Mouse (Mus musculus): Measurements from ENCODE around the gene 1110008L16Rik. TPM values are rescaled to one million over a fixed set of nuclear protein-coding genes. Genes with fewer than 3 reads are reported as not detected.
A peak's percentile ranks its signal among the peaks of the same experiment; 100 is the strongest.

The 1110008L16Rik gene
- polyA plus RNA-seq, 1 experiment from 2014 or later, result 12.1 TPM

DNA sequence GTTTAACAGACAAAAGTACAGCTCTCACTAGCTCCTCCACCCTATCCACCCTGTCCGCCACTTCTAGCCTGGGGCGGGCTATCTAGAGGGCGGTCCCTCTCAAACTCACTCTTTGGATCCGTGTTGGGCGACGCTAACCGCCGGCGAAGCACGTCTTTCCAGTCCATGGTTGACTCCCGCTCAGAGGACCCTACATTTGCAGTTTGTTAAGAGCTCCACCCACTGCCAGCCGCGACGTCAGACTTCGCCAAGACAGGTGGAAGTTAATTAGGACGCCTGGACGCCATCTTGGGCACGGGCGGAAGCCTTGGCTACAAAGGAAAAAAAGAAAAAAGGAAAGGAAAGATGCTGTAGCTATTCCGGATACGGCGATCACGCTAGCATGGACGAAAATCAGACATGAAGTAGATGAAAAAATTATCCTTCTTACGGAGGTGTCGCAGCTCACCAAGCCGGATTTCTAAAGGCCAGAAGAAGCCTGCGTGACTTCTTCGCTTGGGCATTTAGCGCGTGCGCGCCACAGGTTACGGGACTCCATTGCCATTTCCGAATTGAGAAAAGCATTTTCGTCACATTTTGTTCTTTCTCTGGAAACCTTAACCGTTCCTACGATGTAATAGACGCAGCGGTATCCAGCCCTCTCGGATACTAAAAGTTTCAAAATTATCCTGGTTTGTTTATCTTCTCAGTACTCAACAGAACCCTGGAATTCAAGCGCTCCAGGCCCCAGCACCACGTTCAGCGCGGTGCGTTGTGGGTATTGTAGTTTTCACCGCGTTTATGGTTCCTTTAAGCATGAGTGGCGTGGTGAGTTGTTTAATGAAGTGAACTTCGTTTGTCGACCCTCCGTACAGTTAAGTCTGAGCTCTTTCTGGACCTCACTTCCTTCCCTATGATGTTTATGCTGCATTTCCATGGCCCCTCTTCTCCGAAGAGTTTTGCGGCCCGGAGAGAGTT is 3.4 kb downstream of the 1110008L16Rik start, which contains the start of gene Ppp2r3c:
Ppp2r3c (minus strand) TSS at position 514 of the 957 bp plus-strand sequence.
- H3K9me3 ChIP-seq (replicated peaks; ENCODE audit: control insufficient read depth, low read length), result no peaks in the 10 kb centered on the region
- peaks cover 14% of the 10 kb centered on the region for H3K36me3 ChIP-seq (ENCODE audit: control insufficient read depth, insufficient read depth, low read length)
- WGBS, result under 1% methylated on average over 55 of the region's 55 CpGs
- DNase-seq (ENCODE audit: low spot score) (peak; percentile 98), ATAC-seq (peak; percentile 96)
- peak within 1 kb of the TSS; percentile 79 for H3K9ac ChIP-seq (ENCODE audit: low read length)
- peak within 1 kb of the TSS; percentile 74 for H3K4me2 ChIP-seq (ENCODE audit: low read length)
- H3K27me3 ChIP-seq (replicated peaks; ENCODE audit: control insufficient read depth, insufficient read depth, low read length), result no peaks in the 10 kb centered on the region
- peak within 1 kb of the TSS; percentile 69 for H3K4me3 ChIP-seq (ENCODE audit: low read depth, low read length)
- peak within 1 kb of the TSS; percentile 87 for H3K27ac ChIP-seq (ENCODE audit: low read depth, low read length)
- H3K4me1 ChIP-seq (ENCODE audit: control insufficient read depth, insufficient read depth, low read length), result peaks cover 17% of the 10 kb centered on the region

DNA sequence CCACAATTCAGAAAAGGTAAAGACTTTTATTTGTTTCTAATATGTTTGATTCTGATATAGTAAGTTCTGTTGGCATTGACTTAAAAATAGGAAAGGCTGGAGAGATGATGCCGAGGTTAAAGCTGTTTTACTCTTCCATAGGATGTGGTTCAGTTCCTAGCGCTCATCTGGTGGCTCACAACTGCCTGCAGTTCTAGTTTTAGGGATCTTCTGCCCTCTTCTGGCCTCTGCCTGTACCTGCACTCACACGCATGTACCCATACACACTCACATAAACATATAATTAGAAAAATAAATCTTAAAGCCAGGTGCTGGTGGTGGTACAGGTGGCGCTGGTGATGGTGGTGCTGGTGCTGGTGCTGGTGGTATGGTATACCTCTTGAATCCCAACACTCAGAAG is 7.0 kb downstream of the 1110008L16Rik start:
- DNase-seq (ENCODE audit: low spot score), result no peak
- no peak overlapping the region for H3K4me3 ChIP-seq (ENCODE audit: low read depth, low read length)
- no peak overlapping the region for H3K4me2 ChIP-seq (ENCODE audit: low read length)
- H3K36me3 ChIP-seq (ENCODE audit: control insufficient read depth, insufficient read depth, low read length), result peaks cover 9% of the 10 kb centered on the region; the same call in 1 of the 2 replicates
- no peak overlapping the region for H3K27ac ChIP-seq (ENCODE audit: low read depth, low read length)
- over 99% methylated on average over 4 of the region's 4 CpGs for WGBS
- H3K9ac ChIP-seq (ENCODE audit: low read length), result no peak overlapping the region
- peaks cover 10% of the 10 kb centered on the region for H3K4me1 ChIP-seq (ENCODE audit: control insufficient read depth, insufficient read depth, low read length)
- ATAC-seq, result no peak
- no peaks in the 10 kb centered on the region for H3K27me3 ChIP-seq (replicated peaks; ENCODE audit: control insufficient read depth, insufficient read depth, low read length)
- no peaks in the 10 kb centered on the region for H3K9me3 ChIP-seq (replicated peaks; ENCODE audit: control insufficient read depth, low read length)

DNA sequence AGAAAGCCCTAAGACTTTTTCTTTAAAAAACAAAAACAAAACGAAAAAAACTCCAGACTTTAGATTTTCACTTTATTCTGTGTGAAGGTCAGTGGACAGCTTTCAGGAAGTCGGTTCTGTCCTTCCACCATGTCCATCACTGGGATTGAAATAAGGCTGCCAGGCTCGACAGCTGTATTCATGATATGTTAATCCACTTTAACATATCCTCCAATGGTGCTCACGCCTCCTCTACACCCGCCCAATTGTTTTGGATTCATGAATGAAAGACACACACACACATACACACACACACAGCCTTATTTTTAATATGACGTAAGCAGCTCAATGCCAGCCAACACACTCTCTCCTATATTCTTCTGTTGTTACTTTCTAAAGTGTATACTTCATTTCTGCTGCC is 8.2 kb downstream of the 1110008L16Rik start:
- DNase-seq (ENCODE audit: low spot score), result peak; percentile 57

DNA sequence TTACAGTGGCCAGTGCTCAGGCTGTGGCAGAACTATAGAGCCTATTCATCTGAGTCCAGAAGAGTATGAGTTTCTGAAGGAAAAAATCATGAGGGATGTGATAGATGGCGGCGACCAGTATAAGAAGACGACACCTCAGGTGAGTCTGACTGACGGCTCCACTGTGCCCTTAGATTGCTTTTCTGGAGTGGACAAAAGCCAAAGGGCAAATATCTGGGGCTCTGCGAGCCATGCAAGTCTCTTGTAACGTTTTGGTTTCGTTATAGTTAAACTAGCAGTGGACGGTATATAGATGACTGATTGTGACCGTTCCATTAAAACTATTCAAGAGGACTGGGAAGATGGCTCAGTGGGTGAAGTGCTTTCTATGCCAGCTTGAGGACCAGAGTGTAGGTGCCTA is 9.4 kb downstream of the 1110008L16Rik start:
- DNase-seq (ENCODE audit: low spot score) (no peak), ATAC-seq (no peak)
- Histone ChIP-seq H3K9ac (ENCODE audit: low read length) (no peak overlapping the region), H3K4me1 (ENCODE audit: control insufficient read depth, insufficient read depth, low read length) (peaks cover 1% of the 10 kb centered on the region), H3K27ac (ENCODE audit: low read depth, low read length) (no peak overlapping the region), H3K4me2 (ENCODE audit: low read length) (no peak overlapping the region), H3K4me3 (ENCODE audit: low read depth, low read length) (no peak overlapping the region), H3K27me3 (replicated peaks; ENCODE audit: control insufficient read depth, insufficient read depth, low read length) (no peaks in the 10 kb centered on the region), H3K9me3 (replicated peaks; ENCODE audit: control insufficient read depth, low read length) (no peaks in the 10 kb centered on the region), H3K36me3 (ENCODE audit: control insufficient read depth, insufficient read depth, low read length) (peaks cover 9% of the 10 kb centered on the region; the same call in 1 of the 2 replicates)
- WGBS, result 93% methylated on average over 9 of the region's 9 CpGs

More for the DNA sequence above, 8.2 kb downstream of the 1110008L16Rik start:
- H3K27me3 ChIP-seq (replicated peaks; ENCODE audit: control insufficient read depth, insufficient read depth, low read length), result no peaks in the 10 kb centered on the region
- peaks cover 4% of the 10 kb centered on the region for H3K4me1 ChIP-seq (ENCODE audit: control insufficient read depth, insufficient read depth, low read length)
- peaks cover 9% of the 10 kb centered on the region; the same call in 1 of the 2 replicates for H3K36me3 ChIP-seq (ENCODE audit: control insufficient read depth, insufficient read depth, low read length)
- WGBS, result 56% methylated on average over 6 of the region's 6 CpGs
- peak; percentile 25; the same call in 1 of the 2 replicates for ATAC-seq
- H3K27ac ChIP-seq (ENCODE audit: low read depth, low read length), result no peak overlapping the region
- H3K9ac ChIP-seq (ENCODE audit: low read length), result no peak overlapping the region
- no peak overlapping the region; the same call in 1 of the 2 replicates for H3K4me3 ChIP-seq (ENCODE audit: low read depth, low read length)
- H3K9me3 ChIP-seq (replicated peaks; ENCODE audit: control insufficient read depth, low read length), result no peaks in the 10 kb centered on the region
- H3K4me2 ChIP-seq (ENCODE audit: low read length), result peak overlapping the region; percentile 24; the same call in 1 of the 2 replicates

DNA sequence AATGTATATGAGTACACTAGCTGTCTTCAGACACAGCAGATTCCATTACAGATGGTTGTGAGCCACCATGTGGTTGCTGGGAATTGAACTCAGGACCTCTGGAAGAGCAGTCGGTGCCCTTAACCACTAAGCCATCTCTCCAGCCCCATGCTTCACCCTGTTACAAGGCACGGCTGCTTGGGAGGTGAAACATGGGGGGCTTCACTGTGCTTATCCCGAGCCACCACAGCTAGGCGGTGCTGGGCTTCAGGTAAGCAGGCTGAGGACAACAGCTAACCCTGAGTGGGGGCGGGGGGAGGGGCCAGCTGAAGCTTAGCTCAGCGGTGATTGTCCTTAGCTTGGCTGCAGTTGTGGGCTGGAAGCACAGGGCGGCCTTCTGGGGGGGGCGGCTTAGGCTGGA is 10.1 kb downstream of the 1110008L16Rik start:
- Histone ChIP-seq H3K36me3 (ENCODE audit: control insufficient read depth, insufficient read depth, low read length) (peaks cover 9% of the 10 kb centered on the region; the same call in 1 of the 2 replicates), H3K4me2 (ENCODE audit: low read length) (no peak overlapping the region), H3K27ac (ENCODE audit: low read depth, low read length) (no peak overlapping the region), H3K9ac (ENCODE audit: low read length) (no peak overlapping the region), H3K4me3 (ENCODE audit: low read depth, low read length) (no peak overlapping the region), H3K9me3 (replicated peaks; ENCODE audit: control insufficient read depth, low read length) (no peaks in the 10 kb centered on the region), H3K4me1 (ENCODE audit: control insufficient read depth, insufficient read depth, low read length) (no peaks in the 10 kb centered on the region), H3K27me3 (replicated peaks; ENCODE audit: control insufficient read depth, insufficient read depth, low read length) (no peaks in the 10 kb centered on the region)
- WGBS, result 64% methylated on average over 8 of the region's 8 CpGs
- DNase-seq (ENCODE audit: low spot score), result no peak
- no peak for ATAC-seq

DNA sequence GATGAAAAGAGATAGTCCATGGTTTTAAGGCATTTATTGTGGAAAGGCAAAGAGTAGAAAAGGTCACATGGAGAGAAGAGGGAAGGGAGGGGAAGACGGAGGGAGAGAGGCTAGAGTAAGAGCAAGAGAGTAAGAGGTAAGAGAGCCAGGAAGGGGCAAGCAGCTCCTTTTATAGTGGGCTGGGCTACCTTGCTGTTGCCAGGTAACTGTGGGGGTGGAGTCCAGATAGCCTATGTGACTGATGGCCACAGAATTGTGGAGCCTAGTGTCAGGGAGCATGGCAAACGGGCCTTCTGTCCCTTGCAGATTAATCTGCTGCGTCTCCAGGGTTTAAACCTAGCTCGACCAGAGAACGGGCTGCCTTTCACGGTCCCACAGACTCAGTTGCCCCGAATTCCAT is 12.5 kb downstream of the 1110008L16Rik start:
- DNase-seq (ENCODE audit: low spot score) (no peak), ATAC-seq (no peak)
- peaks cover 9% of the 10 kb centered on the region; the same call in 1 of the 2 replicates for H3K36me3 ChIP-seq (ENCODE audit: control insufficient read depth, insufficient read depth, low read length)
- 89% methylated on average over 7 of the region's 7 CpGs for WGBS
- no peak overlapping the region for H3K9ac ChIP-seq (ENCODE audit: low read length)
- no peak overlapping the region for H3K4me3 ChIP-seq (ENCODE audit: low read depth, low read length)
- no peaks in the 10 kb centered on the region for H3K27me3 ChIP-seq (replicated peaks; ENCODE audit: control insufficient read depth, insufficient read depth, low read length)
- H3K27ac ChIP-seq (ENCODE audit: low read depth, low read length), result no peak overlapping the region
- H3K4me1 ChIP-seq (ENCODE audit: control insufficient read depth, insufficient read depth, low read length), result no peaks in the 10 kb centered on the region
- H3K4me2 ChIP-seq (ENCODE audit: low read length), result no peak overlapping the region
- H3K9me3 ChIP-seq (replicated peaks; ENCODE audit: control insufficient read depth, low read length), result no peaks in the 10 kb centered on the region

DNA sequence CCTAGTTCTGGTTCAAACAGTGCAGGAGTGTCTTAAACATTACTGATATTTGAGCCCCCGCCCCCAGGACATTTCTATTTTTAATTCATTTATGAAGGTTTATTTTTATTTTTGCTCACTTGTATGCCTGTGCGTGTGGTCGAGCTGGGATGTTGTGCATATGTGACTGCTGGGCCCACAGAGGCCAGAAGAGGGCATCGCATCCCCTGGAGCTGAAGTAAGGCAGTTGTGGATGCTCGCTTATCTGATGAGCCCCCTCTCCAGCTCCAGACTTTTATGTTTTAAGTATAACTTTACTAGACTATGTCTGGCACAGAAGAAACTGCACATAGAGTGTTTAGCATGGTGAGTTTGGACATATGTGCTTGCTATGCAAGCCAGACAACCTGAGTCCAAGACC is 14.5 kb downstream of the 1110008L16Rik start:
- Histone ChIP-seq H3K4me2 (ENCODE audit: low read length) (no peak overlapping the region), H3K36me3 (ENCODE audit: control insufficient read depth, insufficient read depth, low read length) (0 out of 2 replicates have a peak, but pooled peaks cover 5% of the 10 kb centered on the region), H3K4me3 (ENCODE audit: low read depth, low read length) (no peak overlapping the region), H3K9me3 (replicated peaks; ENCODE audit: control insufficient read depth, low read length) (no peaks in the 10 kb centered on the region), H3K4me1 (ENCODE audit: control insufficient read depth, insufficient read depth, low read length) (no peaks in the 10 kb centered on the region), H3K27me3 (replicated peaks; ENCODE audit: control insufficient read depth, insufficient read depth, low read length) (no peaks in the 10 kb centered on the region), H3K9ac (ENCODE audit: low read length) (no peak overlapping the region), H3K27ac (ENCODE audit: low read depth, low read length) (no peak overlapping the region)
- DNase-seq (ENCODE audit: low spot score), result no peak
- no peak for ATAC-seq
- 86% methylated on average over 5 of the region's 5 CpGs for WGBS

DNA sequence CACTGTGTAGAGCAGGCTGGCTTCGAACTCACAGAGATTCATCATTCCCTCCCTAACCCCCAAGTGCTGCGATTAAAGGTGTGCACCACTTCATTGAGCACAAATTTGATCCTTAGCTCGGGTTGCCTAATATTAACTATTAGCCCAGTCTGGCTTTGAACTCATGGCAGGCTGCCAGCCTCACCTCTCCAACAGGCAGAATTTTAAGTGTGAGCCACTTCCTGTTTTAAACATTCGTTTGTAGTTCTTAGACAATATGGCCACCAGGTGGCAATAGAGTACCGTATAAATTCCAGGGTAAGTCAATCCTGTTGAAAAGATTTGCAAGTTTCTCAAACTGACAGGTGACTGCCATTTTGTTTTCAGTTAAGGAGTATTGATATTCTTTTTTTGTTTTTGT is 15.8 kb downstream of the 1110008L16Rik start:
- ATAC-seq (0 out of 2 replicates have a peak, but pooled peaks have one; percentile 48), DNase-seq (ENCODE audit: low spot score) (peak; percentile 94)

More for the DNA sequence above, 15.8 kb downstream of the 1110008L16Rik start:
- 42% methylated on average over 5 of the region's 5 CpGs for WGBS
- 0 out of 2 replicates have a peak, but pooled peaks cover 5% of the 10 kb centered on the region for H3K36me3 ChIP-seq (ENCODE audit: control insufficient read depth, insufficient read depth, low read length)
- no peak overlapping the region for H3K4me2 ChIP-seq (ENCODE audit: low read length)
- H3K27me3 ChIP-seq (replicated peaks; ENCODE audit: control insufficient read depth, insufficient read depth, low read length), result no peaks in the 10 kb centered on the region
- H3K9me3 ChIP-seq (replicated peaks; ENCODE audit: control insufficient read depth, low read length), result no peaks in the 10 kb centered on the region
- H3K4me3 ChIP-seq (ENCODE audit: low read depth, low read length), result no peak overlapping the region
- H3K4me1 ChIP-seq (ENCODE audit: control insufficient read depth, insufficient read depth, low read length), result no peaks in the 10 kb centered on the region
- no peak overlapping the region for H3K27ac ChIP-seq (ENCODE audit: low read depth, low read length)
- H3K9ac ChIP-seq (ENCODE audit: low read length), result no peak overlapping the region
